Mouse (Mus musculus): Measurements from ENCODE around the gene Gp1bb.

Gp1bb gene

GRCm38 (mm10) chr16:18598006-18598405 lies 24.2 kb downstream of the Gp1bb start:
- no peak for DNase-seq

DNA sequence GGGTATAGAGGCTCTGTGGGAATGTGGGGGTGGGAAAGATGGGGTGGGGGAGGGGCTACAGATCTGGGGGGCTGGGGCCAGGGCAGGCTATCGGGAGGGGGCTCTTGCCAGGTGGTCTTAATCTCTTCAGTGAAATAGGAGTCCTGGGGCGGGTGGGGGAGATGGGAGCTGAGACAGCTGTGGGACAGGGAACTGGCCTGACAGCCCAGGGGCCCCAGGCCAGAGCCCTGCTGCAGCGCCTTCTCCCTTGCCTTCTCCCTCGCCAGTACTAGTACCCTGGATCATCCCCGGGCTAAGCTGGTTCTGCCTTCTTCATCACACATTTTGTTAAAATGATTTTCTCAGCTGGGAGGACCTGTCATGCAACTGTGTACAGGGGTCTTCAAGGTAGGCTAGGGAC lies 25.9 kb downstream of the Gp1bb start:
- no peak for DNase-seq

GRCm38 (mm10) chr16:18593930-18594329 lies 28.3 kb downstream of the Gp1bb start:
- DNase-seq = no peak

DNA sequence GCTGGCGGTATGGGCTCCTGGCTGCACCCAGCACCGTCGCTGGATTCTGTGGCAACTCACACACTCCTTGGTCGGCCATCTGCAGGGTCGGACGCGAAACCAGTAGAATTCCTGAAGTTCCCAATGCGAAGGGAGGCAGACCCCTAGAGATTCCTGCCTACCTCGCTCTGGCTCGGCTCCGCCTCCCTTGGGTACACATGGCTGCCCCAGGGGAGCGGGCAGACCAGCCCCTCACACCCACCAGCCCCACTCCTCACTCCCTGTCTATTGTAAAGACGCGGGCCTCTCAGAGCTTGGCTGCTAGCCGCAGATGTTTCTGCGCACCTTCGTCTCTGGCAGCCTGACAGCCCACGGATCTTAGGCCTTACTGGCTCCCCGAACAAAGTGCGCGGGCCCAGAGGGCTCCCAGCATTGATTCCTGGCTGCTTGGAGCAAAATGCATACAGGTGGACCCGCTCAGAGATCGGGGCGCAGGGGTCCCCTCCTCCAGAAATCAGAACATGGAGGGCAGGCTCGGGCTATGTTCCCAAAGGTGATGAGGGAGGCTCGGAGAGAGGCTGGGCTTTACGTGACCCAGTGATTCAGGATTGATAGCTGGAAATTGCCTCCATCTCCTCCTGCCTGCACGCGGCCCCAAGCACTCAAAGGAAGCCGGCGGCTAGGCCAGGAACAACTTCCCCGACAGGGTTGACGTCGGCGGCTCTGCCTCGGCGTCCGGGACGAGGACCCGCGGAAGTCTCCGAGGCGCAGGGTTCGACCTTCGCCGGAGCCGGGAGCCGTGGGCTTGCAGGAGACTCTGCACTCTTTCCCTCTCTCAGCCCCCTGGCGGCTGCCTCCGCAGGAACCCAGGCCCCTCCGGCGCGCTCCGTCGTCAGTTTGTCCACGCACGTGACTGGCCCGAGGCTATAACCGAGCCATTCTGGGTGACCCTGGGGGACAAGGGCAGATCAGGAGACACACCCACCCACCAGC lies 30.9 kb downstream of the Gp1bb start:
- DNase-seq = no peak

- DNase-seq = no peak
These were observed 32.1 kb downstream of the Gp1bb start, which contains the start of gene Tbx1 for GRCm38 (mm10) chr16:18589804-18590790. Tbx1 (minus strand) TSS chr16:18590671.

DNA sequence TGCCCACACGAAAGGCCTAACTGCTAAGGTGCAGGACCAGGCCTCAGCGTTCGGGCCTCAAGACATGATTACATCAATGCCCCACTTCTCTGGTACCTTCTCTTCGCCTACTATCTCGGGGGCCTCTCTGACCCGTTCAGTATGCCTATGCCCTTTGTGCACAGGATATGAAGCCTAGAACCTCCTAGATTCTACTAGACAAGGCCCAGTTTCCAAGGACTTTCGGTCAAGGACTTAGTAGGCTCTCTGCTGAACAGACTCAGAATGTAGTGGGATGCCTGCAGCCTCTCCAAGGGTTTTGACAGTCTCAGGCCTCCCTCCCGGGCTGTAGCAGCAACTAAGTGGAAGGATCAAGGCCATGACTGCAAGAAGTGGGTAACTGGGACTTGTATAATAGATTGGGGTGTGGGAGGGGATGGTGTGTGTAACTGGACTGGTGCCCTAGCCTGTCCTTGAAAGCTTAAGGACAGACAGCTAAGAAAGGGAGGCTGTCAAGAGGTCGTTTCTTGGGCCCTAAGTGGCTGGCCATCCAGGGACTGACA lies 33.1 kb downstream of the Gp1bb start:
- no peak for DNase-seq

- no peak for DNase-seq
These were observed 33.5 kb downstream of the Gp1bb start for GRCm38 (mm10) chr16:18588738-18589055.

DNA sequence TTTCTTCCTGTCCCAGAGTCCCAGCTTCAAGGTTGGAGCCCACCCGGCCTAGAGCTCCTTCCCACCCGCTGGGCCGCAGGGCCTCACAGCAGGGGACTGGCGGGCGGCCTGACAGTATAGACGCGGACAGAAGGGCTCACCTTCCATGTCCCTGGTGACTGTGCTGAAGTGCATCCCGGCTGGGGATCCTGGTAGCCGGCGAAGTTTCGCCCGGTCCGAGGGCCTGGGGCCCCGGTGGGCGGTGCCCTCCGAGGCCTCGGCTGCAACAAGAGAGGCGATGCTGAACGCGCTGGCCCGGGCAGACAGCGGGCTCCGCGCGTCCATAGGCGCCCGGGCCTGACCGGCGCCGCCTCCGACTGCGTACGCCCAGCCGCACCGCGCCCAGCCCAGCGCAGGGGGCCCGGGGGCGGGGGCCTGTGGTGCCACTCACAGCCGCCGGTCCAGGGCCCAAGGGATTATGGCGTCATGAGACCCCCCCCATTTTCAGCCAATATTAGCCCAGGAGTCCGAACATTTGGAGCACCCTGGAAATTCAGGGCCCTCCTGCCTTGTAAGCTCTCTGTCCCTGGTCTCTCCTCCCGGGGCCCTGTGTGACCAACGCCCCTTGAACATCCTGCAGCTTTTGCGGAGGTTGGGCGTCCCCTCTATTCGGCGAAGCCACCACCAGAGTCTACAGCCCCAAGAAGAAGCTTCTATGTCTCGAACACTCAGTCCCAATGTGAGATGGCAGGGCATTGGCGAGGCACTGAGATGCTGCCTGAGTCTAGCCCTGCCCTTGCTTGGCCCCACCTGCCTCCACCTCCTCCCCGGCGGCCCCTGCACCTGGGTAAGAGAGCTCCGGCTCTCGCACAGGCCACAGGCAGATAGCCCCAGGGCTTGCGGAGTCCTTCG lies 34.1 kb downstream of the Gp1bb start:
- no peak for DNase-seq

DNA sequence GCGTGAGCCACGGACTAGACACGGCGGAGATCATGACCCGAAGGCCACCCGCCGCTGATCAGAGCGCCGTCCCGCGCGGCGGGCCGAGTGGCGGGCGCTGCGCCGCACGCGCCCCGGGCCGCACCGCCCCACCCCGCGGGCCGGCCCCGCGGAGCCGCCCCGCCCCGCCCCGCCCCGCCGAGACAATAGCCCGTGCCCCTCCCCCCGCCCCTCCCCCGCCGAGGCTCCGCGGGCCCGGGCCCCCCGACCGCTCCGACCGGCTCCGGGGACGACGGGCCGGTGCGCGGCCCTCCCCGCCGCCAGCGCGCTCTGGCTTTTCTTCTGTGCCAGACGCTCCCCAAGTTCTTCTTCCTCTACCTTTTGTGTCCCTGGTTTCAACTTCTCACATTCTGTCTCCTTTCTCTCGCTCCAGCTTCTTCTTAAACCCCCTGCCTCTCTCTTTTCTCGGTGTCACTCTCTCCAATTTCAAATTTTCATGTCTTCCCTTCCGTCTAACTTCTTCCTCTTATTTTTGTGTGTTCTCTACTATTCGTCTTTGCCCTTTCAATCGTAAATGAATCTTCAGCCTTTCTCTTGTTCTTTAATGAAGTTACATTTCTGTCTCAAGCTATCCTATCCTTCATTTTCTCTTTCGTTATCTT lies 35.2 kb downstream of the Gp1bb start:
- DNase-seq = no peak

- no peak for DNase-seq
These were observed 35.9 kb downstream of the Gp1bb start for GRCm38 (mm10) chr16:18586076-18586905.

GRCm38 (mm10) chr16:18585676-18586075 lies 36.5 kb downstream of the Gp1bb start:
- DNase-seq = no peak

- DNase-seq = no peak
These were observed 37.2 kb downstream of the Gp1bb start for GRCm38 (mm10) chr16:18584901-18585510.

- no peak for DNase-seq
These were observed 38.4 kb downstream of the Gp1bb start for GRCm38 (mm10) chr16:18583673-18584357.

- no peak for DNase-seq
These were observed 39.0 kb downstream of the Gp1bb start for GRCm38 (mm10) chr16:18583169-18583568.

GRCm38 (mm10) chr16:18582426-18583148 lies 39.6 kb downstream of the Gp1bb start:
- no peak for DNase-seq

DNA sequence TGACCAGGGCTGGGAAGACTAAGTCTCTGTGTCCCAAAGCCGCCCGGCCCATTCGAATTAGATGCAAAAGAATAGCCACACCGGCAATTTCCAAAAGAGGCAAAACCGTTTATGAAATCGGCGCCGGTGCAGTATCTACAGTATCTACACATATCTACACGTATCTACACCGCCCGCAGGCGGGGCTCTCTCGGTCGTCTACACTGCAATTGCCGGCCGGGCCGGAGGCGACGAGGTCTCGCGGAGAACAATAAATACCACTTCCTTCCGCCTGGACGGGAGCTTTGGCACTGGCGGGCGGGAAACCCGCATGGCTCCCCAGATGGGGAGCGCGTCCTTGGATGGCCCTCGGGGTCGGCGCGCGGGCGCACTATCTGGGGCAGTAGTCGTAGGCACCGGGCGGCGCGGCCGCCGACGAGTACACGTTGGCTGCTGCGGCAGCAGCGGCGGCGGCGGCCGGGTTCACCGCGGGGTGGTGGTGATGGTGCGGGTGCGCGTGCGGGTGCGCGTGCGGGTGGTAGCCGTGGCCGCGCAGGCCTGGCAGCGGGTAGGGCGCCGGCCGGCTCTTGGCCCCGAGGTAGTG lies 40.5 kb downstream of the Gp1bb start:
- no peak for DNase-seq

- no peak for DNase-seq
These were observed 41.1 kb downstream of the Gp1bb start for GRCm38 (mm10) chr16:18581050-18581622.

- DNase-seq = no peak
These were observed 41.8 kb downstream of the Gp1bb start for GRCm38 (mm10) chr16:18580389-18580788.
